22 mouse cellular contexts compared by ENCODE assay signal in the genomic region with DNA sequence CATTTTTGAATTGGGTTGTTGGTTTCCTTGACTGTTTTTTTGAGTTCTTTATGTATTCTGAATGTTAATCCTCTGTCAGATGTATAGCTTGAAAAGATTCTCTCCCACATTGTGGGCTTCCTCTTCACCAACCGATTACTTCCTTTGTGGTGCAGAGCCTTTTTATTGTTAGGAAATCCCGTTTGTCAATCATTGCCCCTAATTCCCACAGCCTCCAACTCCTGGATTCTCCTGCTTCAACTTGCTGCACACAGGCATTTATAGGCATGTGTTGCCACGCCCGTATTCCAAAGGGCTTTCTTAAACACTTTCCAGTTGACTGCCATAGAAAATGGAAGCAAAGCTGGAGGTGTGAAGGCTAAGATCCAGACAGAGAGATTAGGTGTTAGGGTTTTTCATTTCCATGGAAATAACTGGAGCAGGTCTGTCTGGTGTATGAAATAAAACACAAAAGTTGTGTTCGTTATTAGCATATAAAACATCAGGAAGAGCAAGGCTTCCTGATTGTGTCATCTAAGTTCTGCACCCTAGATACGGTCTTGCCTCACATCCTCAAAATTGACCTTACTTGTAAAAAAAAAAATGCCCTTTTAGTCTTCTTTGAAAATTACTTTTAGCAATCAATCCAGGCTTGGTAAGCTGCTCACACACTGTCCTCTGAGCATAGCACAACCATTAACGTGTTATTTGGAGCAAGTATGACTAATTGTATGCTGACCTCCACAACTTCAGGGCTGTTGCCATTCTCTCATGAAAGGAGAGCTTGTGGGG.
DNase-seq lines count a peak whose midpoint lies in the region; ATAC-seq and TF ChIP-seq lines count a peak whose summit lies in the region.
"Had no signal": no experiment of that assay in that cellular context is flagged by ENCODE, and none has a peak within 500 bp of the region (broad histone marks: within the 10 kb centered on the region; RNA-seq: fewer than 3 reads in every experiment).

No protein-coding gene starts in this region.

- DNase-seq in forebrain, embryonic 14.5 days (ENCODE audit: low spot score) = peak; percentile 0
- DNase-seq in lung, postnatal 0 days (ENCODE audit: low spot score) = peak; percentile 51
- DNase-seq in lung, postnatal 10 days = no peak
- peak; percentile 44 for DNase-seq in R1 (ENCODE audit: low read depth, low spot score)
- no peak for DNase-seq in frontal cortex, postnatal 36 days (ENCODE audit: low spot score in 2 of 2)
- DNase-seq: adrenal gland, adult 8-10 months; cerebellum, adult 9-11 months; gastrocnemius, postnatal 14 days; heart, adult 2 months; kidney, adult 8-10 months; kidney, postnatal 25 days; lung, postnatal 14 days; retina, postnatal 1 day; thymus, adult 2 months had no signal

- no peak overlapping the region for H3K4me3 ChIP-seq in forebrain, embryonic 14.5 days (ENCODE audit: low read depth, low read length)
- no peak overlapping the region for H3K4me3 ChIP-seq in forebrain, embryonic 16.5 days (replicated peaks; ENCODE audit: low read length)
- H3K4me3 ChIP-seq in lung, postnatal 0 days (ENCODE audit: low read depth, low read length) = no peak overlapping the region
- H3K4me3 ChIP-seq: forebrain, embryonic 12.5 days; heart, adult 2 months; heart, embryonic 15.5 days; limb, embryonic 10.5 days had no signal

- no peak overlapping the region for H3K27ac ChIP-seq in forebrain, embryonic 14.5 days (ENCODE audit: low read depth, low read length)
- no peak overlapping the region for H3K27ac ChIP-seq in forebrain, embryonic 16.5 days (ENCODE audit: low read length)
- peak overlapping the region; percentile 27; the same call in 1 of the 2 replicates for H3K27ac ChIP-seq in lung, postnatal 0 days (ENCODE audit: low read length)
- H3K27ac ChIP-seq: forebrain, embryonic 12.5 days; heart, adult 2 months; heart, embryonic 15.5 days; limb, embryonic 10.5 days had no signal

- no peaks in the 10 kb centered on the region for H3K9me3 ChIP-seq in forebrain, embryonic 14.5 days (replicated peaks; ENCODE audit: control insufficient read depth, low read length)
- H3K9me3 ChIP-seq in forebrain, embryonic 16.5 days (ENCODE audit: control insufficient read depth, low read length) = no peaks in the 10 kb centered on the region
- no peaks in the 10 kb centered on the region for H3K9me3 ChIP-seq in lung, postnatal 0 days (ENCODE audit: low read length)
- H3K9me3 ChIP-seq: forebrain, embryonic 12.5 days; heart, embryonic 15.5 days; limb, embryonic 10.5 days had no signal

- TF ChIP-seq EP300 in lung, postnatal 0 days (IDR thresholded peaks at IDR 0.05) = no peak

- no peaks in the 10 kb centered on the region for H3K36me3 ChIP-seq in forebrain, embryonic 14.5 days (ENCODE audit: control insufficient read depth, insufficient read depth, low read length)
- H3K36me3 ChIP-seq in forebrain, embryonic 16.5 days (ENCODE audit: control insufficient read depth, insufficient read depth) = no peaks in the 10 kb centered on the region
- H3K36me3 ChIP-seq in lung, postnatal 0 days (ENCODE audit: insufficient read depth, low read length) = no peaks in the 10 kb centered on the region
- H3K36me3 ChIP-seq: forebrain, embryonic 12.5 days; heart, embryonic 15.5 days; limb, embryonic 10.5 days had no signal

- H3K9ac ChIP-seq in forebrain, embryonic 14.5 days (ENCODE audit: low read length) = no peak overlapping the region
- no peak overlapping the region for H3K9ac ChIP-seq in forebrain, embryonic 16.5 days (replicated peaks; ENCODE audit: low read depth, low read length)
- H3K9ac ChIP-seq in lung, postnatal 0 days (replicated peaks; ENCODE audit: low read depth) = no peak overlapping the region
- H3K9ac ChIP-seq: forebrain, embryonic 12.5 days; heart, embryonic 15.5 days had no signal

- no peak for TF ChIP-seq CTCF in lung, postnatal 0 days (IDR thresholded peaks at IDR 0.05)

- ATAC-seq in forebrain, embryonic 14.5 days = no peak
- no peak for ATAC-seq in forebrain, embryonic 16.5 days
- ATAC-seq in lung, postnatal 0 days = peak; percentile 78; the same call in 1 of the 2 replicates
- ATAC-seq in megakaryocyte progenitor cell, adult 5-6 weeks (replicated peaks; ENCODE audit: poor library complexity) = peak; percentile 73
- ATAC-seq: inflammation-experienced regulatory T-cells, adult 6 months; midbrain, embryonic 16.5 days had no signal

- H3K4me2 ChIP-seq in forebrain, embryonic 14.5 days (ENCODE audit: low read length) = no peak overlapping the region
- no peak overlapping the region for H3K4me2 ChIP-seq in forebrain, embryonic 16.5 days (ENCODE audit: low read length)
- no peak overlapping the region for H3K4me2 ChIP-seq in lung, postnatal 0 days (replicated peaks; ENCODE audit: low read depth, low read length)
- H3K4me2 ChIP-seq: forebrain, embryonic 12.5 days; heart, embryonic 15.5 days; liver, embryonic 11.5 days had no signal

- no peaks in the 10 kb centered on the region for H3K27me3 ChIP-seq in forebrain, embryonic 14.5 days (replicated peaks; ENCODE audit: control insufficient read depth, insufficient read depth, low read length)
- no peaks in the 10 kb centered on the region for H3K27me3 ChIP-seq in forebrain, embryonic 16.5 days (replicated peaks; ENCODE audit: control insufficient read depth, insufficient read depth, low read length)
- no peaks in the 10 kb centered on the region for H3K27me3 ChIP-seq in lung, postnatal 0 days (replicated peaks; ENCODE audit: insufficient read depth, low read length)
- H3K27me3 ChIP-seq: forebrain, embryonic 12.5 days; heart, embryonic 15.5 days had no signal

- H3K4me1 ChIP-seq in forebrain, embryonic 14.5 days (ENCODE audit: control insufficient read depth, insufficient read depth, low read length) = no peaks in the 10 kb centered on the region
- no peaks in the 10 kb centered on the region for H3K4me1 ChIP-seq in forebrain, embryonic 16.5 days (replicated peaks; ENCODE audit: control insufficient read depth, insufficient read depth, low read length)
- no peaks in the 10 kb centered on the region for H3K4me1 ChIP-seq in lung, postnatal 0 days (ENCODE audit: insufficient read depth, low read depth, low read length)
- H3K4me1 ChIP-seq: forebrain, embryonic 12.5 days; heart, embryonic 15.5 days; limb, embryonic 10.5 days had no signal

- WGBS in forebrain, embryonic 14.5 days = 48% methylated on average over 7 of the region's 7 CpGs
- whole genome bisulfite sequencing in forebrain, embryonic 16.5 days = 32% methylated on average over 7 of the region's 7 CpGs
- 56% methylated on average over 7 of the region's 7 CpGs for WGBS in lung, postnatal 0 days

Comparison
In these comparisons a context has a peak if more than half of its experiments do, and no peak if none do; other contexts are left out.
1. DNase-seq: peak in forebrain, embryonic 14.5 days (single experiment), lung, postnatal 0 days (single experiment) and R1 (single experiment); none in lung, postnatal 10 days (single experiment) and frontal cortex, postnatal 36 days (0 of 2).
2. ATAC-seq: peak in lung, postnatal 0 days (single experiment) and megakaryocyte progenitor cell, adult 5-6 weeks (single experiment); none in forebrain, embryonic 14.5 days (single experiment) and forebrain, embryonic 16.5 days (single experiment).